Mouse (Mus musculus) gastrocnemius, adult 2 months (tissue): ENCODE data around the gene Epdr1. TPM values are rescaled to one million over a fixed set of nuclear protein-coding genes. Genes with fewer than 3 reads are reported as not detected.

Source experiments
- DNase-seq: peaks from one replicate; pipeline ENCODE4 v3.0.0; 2022
- H3K27ac ChIP-seq: fragments of 200-600 bp; 2 replicates; pipeline ENCODE4 v1.8.1; 2022; ENCODE audit warnings: mild to moderate bottlenecking
- H3K4me3 ChIP-seq: fragments of 200-600 bp; 2 replicates; pipeline ENCODE4 v1.8.1; 2022; ENCODE audit warnings: mild to moderate bottlenecking, moderate library complexity
- CTCF ChIP-seq: fragments of 200-600 bp; IDR thresholded peaks from 2 replicates; pipeline ENCODE4 v1.8.1; 2022; ENCODE audit warnings: antibody characterized with exemption, mild to moderate bottlenecking, moderate library complexity
- intact Hi-C: fragments of 180-260 bp; cut with DNase I; formaldehyde crosslinking; loops from one replicate; pipeline ENCODE4 v1.15.1; 2025
- total RNA-seq, 2 experiments: library from RNA; stranded (reverse); gene quantifications; 2 replicates each; pipeline ENCODE4 v1.2.3; 2021

Gene Epdr1
- total RNA-seq, 2 experiments from 2014 or later, result 90.3 to 139 TPM

DNA sequence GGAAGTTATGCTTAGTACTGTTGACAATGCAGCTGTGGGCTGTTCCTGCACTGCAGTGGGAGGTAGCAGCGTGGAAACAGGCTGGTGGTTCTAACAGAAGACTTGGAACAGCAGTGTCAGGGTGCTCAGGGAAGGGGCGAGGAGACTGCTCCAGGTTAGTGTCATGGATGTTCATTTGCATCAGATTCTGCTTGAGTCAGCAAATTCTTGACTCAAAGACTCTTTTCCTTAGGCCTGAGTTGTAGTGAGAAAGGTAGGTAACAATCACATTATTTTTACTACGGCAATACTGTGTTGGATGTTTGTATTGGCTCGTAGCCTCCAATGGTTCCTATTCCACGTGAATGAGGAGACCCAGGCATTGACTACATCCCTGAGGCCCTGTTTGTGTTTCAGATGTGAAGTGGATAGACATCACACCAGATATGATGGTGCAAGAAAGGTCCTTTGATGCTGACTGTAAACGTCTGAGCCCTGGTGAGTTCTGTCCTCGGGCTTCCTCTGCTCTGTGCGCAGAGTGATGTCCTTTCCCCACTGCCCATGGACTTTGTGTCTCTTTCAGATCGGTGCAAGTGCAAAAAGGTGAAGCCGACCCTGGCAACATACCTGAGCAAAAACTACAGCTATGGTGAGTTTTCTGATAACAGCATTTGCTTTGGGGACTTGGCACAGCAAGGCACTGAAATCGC lies 5.0 kb upstream of the Epdr1 start:
- intact Hi-C loops, result no loop called here
- no peak for TF ChIP-seq CTCF
- no peak for DNase-seq
- Histone ChIP-seq H3K27ac (peak overlapping the region; percentile 72; the same call in 1 of the 2 replicates), H3K4me3 (peak overlapping the region; percentile 74)

GRCm38 (mm10) chr13:19623228-19623905 lies 3.6 kb upstream of the Epdr1 start:
- Histone ChIP-seq H3K27ac (peak overlapping the region; percentile 72), H3K4me3 (peak overlapping the region; percentile 74)
- TF ChIP-seq CTCF, result no peak
- DNase-seq, result peak; percentile 24
- intact Hi-C loops, result no loop called here

DNA sequence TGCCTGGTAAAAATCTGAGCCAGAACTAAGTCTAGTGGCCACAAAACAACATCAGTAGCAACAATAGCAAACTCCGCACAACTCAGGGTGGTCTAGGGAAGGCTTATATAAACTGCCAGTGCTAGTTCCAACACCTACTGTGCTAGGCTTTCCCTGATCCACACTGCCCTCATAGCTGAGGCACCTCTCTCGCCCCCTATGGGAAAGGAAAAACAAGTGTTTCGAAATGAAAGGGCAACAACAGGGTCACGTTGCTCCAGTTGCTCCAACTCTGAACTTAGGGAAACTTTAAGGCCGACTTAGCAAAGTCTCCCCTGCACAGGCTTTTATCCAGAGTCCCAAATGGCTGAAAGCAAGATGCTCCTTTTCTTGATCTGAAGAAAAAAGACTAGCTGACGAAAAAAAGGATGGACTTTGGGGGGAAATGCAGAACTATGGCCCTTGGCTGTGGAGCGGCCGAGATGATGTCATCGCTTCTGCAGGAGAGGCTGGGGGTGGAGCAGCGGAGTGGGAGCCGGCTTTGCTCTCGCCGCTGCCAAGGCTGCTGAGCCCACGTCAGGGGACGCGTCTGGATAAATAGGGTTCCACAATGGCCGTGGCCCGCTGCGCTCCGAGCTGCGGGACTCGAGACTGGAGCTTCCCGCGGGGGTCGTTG lies 3.0 kb upstream of the Epdr1 start, which contains the start of gene Sfrp4:
Sfrp4 (plus strand) TSS at position 532 of the 655 bp plus-strand sequence.
- Histone ChIP-seq H3K4me3 (peak within 1 kb of the TSS; percentile 74), H3K27ac (peak within 1 kb of the TSS; percentile 72)
- TF ChIP-seq CTCF, result peak; percentile 50
- DNase-seq, result peak; percentile 73
- intact Hi-C loops, result no loop called here

GRCm38 (mm10) chr13:19618841-19619215 lies 899 bp downstream of the Epdr1 start:
- intact Hi-C loops, result no loop called here
- H3K27ac ChIP-seq, result peak overlapping the region; percentile 98

DNA sequence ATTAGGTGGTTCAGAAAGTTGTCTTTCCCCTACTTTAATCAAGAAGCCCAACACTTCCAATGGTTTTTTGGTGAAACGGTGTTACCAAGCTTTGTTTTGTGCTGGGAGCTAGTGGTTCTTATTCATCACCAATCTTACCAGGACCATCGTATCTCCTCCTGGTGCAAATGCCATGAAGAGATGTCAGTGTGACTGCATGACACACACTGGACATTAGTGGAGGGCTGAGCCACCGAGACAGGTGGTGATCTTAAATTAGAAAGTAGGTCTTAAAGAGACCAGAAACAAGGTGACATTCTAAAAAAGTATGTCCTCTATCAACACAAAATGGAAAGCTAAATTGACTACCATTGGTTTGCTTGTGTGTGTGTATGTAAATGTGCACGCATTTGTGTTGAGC lies 1.6 kb downstream of the Epdr1 start:
- intact Hi-C loops, result no loop called here
- Histone ChIP-seq H3K4me3 (peak overlapping the region; percentile 93), H3K27ac (peak overlapping the region; percentile 98)
- DNase-seq, result peak; percentile 41
- TF ChIP-seq CTCF, result no peak

More at GRCm38 (mm10) chr13:19618841-19619215, 899 bp downstream of the Epdr1 start:
- H3K4me3 ChIP-seq, result peak overlapping the region; percentile 93
- no peak for TF ChIP-seq CTCF
- no peak for DNase-seq

- TF ChIP-seq CTCF, result no peak
- intact Hi-C loops, result no loop called here
- Histone ChIP-seq H3K27ac (no peak overlapping the region), H3K4me3 (no peak overlapping the region)
- no peak for DNase-seq
Observed at GRCm38 (mm10) chr13:19614311-19614710, 5.4 kb downstream of the Epdr1 start.

GRCm38 (mm10) chr13:19613426-19613825 lies 6.3 kb downstream of the Epdr1 start:
- Histone ChIP-seq H3K4me3 (no peak overlapping the region), H3K27ac (no peak overlapping the region; the same call in 1 of the 2 replicates)
- DNase-seq, result no peak
- intact Hi-C loops, result no loop called here
- no peak for TF ChIP-seq CTCF

DNA sequence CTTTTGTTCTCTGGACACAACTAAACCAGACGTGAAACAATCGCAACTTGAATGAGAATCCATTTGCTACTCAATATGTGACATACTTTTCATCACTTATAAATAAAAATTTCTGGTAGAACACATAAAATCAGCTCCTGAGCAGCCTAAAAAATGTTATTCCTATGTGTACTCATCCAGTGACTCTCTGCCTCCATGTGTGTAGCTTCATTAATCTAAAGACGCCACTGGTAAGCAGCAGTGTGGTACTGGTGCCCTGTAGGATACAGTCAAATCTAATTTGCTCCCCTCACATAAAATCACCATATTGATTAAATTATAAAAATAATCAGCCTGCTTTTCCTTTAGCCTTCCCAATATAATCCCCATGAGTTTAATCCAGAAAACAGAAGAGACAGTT lies 6.8 kb downstream of the Epdr1 start:
- no peak overlapping the region for H3K27ac ChIP-seq
- intact Hi-C loops, result no loop called here
- TF ChIP-seq CTCF, result no peak
- DNase-seq, result no peak
- H3K4me3 ChIP-seq, result no peak overlapping the region

DNA sequence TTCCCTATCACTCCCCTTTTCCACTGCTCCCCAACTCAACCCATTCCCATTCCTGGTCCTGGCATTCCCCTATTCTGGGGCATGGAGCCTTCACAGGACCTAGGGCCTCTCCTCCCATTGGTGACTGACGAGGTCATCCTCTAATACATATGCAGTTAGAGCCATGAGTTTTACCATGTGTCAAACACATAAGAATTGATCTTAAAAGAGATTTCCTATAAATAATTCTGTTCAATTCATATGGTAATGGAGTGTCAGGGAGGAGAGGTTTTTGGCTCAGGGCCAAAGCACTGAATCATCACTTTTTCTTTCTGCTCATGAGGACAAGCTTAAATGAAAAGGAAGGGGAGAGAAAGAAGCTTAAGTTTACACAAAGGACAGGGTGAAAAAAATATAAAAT lies 7.4 kb downstream of the Epdr1 start:
- Histone ChIP-seq H3K4me3 (no peak overlapping the region), H3K27ac (no peak overlapping the region)
- intact Hi-C loops, result no loop called here
- no peak for TF ChIP-seq CTCF
- DNase-seq, result no peak

- H3K4me3 ChIP-seq, result no peak overlapping the region
- TF ChIP-seq CTCF, result no peak
- intact Hi-C loops, result no loop called here
- no peak for DNase-seq
- no peak overlapping the region for H3K27ac ChIP-seq
Observed at GRCm38 (mm10) chr13:19608120-19608519, 11.6 kb downstream of the Epdr1 start.

- intact Hi-C loops, result no loop called here
Observed at GRCm38 (mm10) chr13:19604916-19605315, 14.8 kb downstream of the Epdr1 start.

DNA sequence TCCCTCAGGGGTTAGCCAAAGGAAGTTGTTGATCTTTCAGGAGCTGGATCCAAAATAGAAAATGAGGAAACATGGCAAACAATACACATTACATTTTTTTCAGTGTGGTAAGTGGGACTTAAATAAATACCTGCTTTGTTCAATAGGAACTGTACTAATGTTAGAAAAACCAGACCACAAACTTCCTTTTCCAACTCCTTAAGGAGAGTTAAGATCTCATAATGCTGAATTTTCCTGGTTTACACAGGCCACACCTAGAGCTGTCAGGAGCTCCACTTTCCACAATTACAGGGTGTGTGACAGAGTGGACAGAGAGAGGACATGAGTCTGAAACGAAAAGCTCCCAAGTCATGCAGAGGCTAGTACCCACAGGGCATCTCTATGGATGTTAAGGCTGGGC lies 16.0 kb downstream of the Epdr1 start:
- no peak for TF ChIP-seq CTCF
- no peak for DNase-seq
- H3K4me3 ChIP-seq, result no peak overlapping the region
- no peak overlapping the region for H3K27ac ChIP-seq
- intact Hi-C loops, result no loop called here

More at GRCm38 (mm10) chr13:19604916-19605315, 14.8 kb downstream of the Epdr1 start:
- no peak for TF ChIP-seq CTCF
- Histone ChIP-seq H3K27ac (no peak overlapping the region), H3K4me3 (no peak overlapping the region)
- no peak for DNase-seq

- TF ChIP-seq CTCF, result no peak
- Histone ChIP-seq H3K4me3 (no peak overlapping the region), H3K27ac (no peak overlapping the region)
- intact Hi-C loops, result no loop called here
- no peak for DNase-seq
Observed at GRCm38 (mm10) chr13:19602531-19602930, 17.2 kb downstream of the Epdr1 start.
